Mouse (Mus musculus) kidney, postnatal 0 days (tissue): ENCODE measurements at regions not wholly inside any gene's neighbourhood (a gene's known extent, or its start where the extent isn't known, plus 50 kb on each side); places are given as distances from the start of the nearest gene placed in this dataset.

Experiments
- ATAC-seq: fragments of 200-750 bp; cut with Nextera tagmentation; replicated peaks from 2 replicates; pipeline ENCODE4 v1.8.0; 2017; ENCODE audit warnings: low read depth, moderate number of reproducible peaks, moderate TSS enrichment, moderate library complexity; ENCODE audit not compliant: low FRiP score
- DNase-seq: peaks from one replicate; pipeline ENCODE4 v3.0.0-alpha.2; 2016; ENCODE audit warnings: low spot score
- H3K27ac ChIP-seq: fragments of 300-500 bp; sonication (generic); 2 replicates; pipeline ENCODE4 v1.5.1; 2014; ENCODE audit warnings: mild to moderate bottlenecking
- H3K27me3 ChIP-seq: fragments of 300-500 bp; sonication (generic); 2 replicates; pipeline ENCODE4 v1.6.1; 2014; ENCODE audit warnings: low read length, mixed read lengths; ENCODE audit not compliant: insufficient read depth
- H3K36me3 ChIP-seq: fragments of 300-500 bp; sonication (generic); 2 replicates; pipeline ENCODE4 v1.6.1; 2014; ENCODE audit warnings: low read length, mixed read lengths; ENCODE audit not compliant: insufficient read depth
- H3K4me1 ChIP-seq: fragments of 300-500 bp; sonication (generic); replicated peaks from 2 replicates; pipeline ENCODE4 v1.6.1; 2014; ENCODE audit warnings: antibody characterized with exemption, low read length, mixed read lengths; ENCODE audit not compliant: insufficient read depth
- H3K4me2 ChIP-seq: fragments of 300-500 bp; sonication (generic); 2 replicates; pipeline ENCODE4 v1.6.1; 2014; ENCODE audit warnings: mild to moderate bottlenecking, low read length, moderate library complexity, mixed read lengths
- H3K4me3 ChIP-seq: fragments of 300-500 bp; sonication (generic); replicated peaks from 2 replicates; pipeline ENCODE4 v1.5.1; 2014; ENCODE audit warnings: low read depth, low read length
- H3K9ac ChIP-seq: fragments of 300-500 bp; sonication (generic); 2 replicates; pipeline ENCODE4 v1.6.1; 2014; ENCODE audit warnings: low read depth, low read length
- H3K9me3 ChIP-seq: fragments of 300-500 bp; sonication (generic); replicated peaks from 2 replicates; pipeline ENCODE4 v1.6.1; 2016; ENCODE audit warnings: low read length, inconsistent platforms, mixed read lengths
- CTCF ChIP-seq: IDR thresholded peaks from 2 replicates; pipeline ENCODE4 v1.5.1; 2016; ENCODE audit warnings: antibody characterized with exemption, low read depth, mild to moderate bottlenecking, moderate library complexity
- WGBS: fragments of 180-500 bp; shearing (Covaris S2); extraction: QIAGEN DNeasy Blood & Tissue Kit; methylation state at CpG from one replicate; pipeline ENCODE4 v1.1.7; 2014; 5-methylcytosine and 5-hydroxymethylcytosine counted together

GRCm38 (mm10) chr11:18749265-18750079 lies 269.3 kb downstream of the Meis1 start:
- peaks cover 18% of the 10 kb centered on the region; the same call in 1 of the 2 replicates for H3K4me1 ChIP-seq
- no peak for TF ChIP-seq CTCF
- no peak overlapping the region for H3K4me2 ChIP-seq
- no peak overlapping the region for H3K9ac ChIP-seq
- no peaks in the 10 kb centered on the region for H3K36me3 ChIP-seq
- ATAC-seq (no peak), DNase-seq (no peak)
- H3K9me3 ChIP-seq = no peaks in the 10 kb centered on the region
- 25% methylated on average over 9 of the region's 9 CpGs for WGBS
- H3K4me3 ChIP-seq = no peak overlapping the region
- no peaks in the 10 kb centered on the region for H3K27me3 ChIP-seq
- peak overlapping the region; percentile 55 for H3K27ac ChIP-seq

DNA sequence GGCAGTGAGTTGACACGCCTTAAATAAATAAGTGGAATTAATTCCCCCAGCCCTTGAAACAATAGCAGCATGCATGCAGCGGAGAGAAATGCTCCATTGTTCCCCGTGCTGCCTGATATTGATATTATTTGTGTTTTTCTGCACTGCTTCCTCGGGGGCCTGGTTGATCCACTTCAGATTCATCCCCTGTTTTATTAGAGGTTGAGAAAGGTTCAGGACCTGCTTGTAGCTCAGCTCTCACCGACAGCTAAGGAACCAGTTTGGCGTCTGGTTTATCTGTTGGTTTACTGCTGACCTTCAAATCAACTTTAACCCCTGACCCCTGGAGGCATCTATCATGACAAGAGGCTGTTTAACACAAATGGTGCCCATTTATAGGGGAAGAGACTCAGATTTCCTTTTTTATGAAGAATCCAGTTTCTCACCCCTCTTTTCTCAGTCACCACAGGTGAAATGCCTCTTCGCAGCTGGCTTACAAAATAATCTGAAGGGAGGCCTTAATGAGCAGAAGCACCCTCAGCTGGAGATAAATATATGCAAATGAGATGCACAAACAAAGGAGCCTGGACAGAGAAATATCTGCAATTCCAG lies 270.8 kb downstream of the Meis1 start:
- Histone ChIP-seq H3K27ac (peak overlapping the region; percentile 82), H3K9ac (no peak overlapping the region), H3K4me2 (no peak overlapping the region), H3K9me3 (no peaks in the 10 kb centered on the region), H3K27me3 (no peaks in the 10 kb centered on the region), H3K36me3 (no peaks in the 10 kb centered on the region), H3K4me3 (no peak overlapping the region), H3K4me1 (0 out of 2 replicates have a peak, but pooled peaks cover 18% of the 10 kb centered on the region)
- 11% methylated on average over 7 of the region's 7 CpGs for WGBS
- ATAC-seq = peak; percentile 42; the same call in 1 of the 2 replicates
- peak; percentile 77 for DNase-seq
- no peak for TF ChIP-seq CTCF

- Histone ChIP-seq H3K27ac (peak overlapping the region; percentile 82), H3K4me1 (0 out of 2 replicates have a peak, but pooled peaks cover 18% of the 10 kb centered on the region), H3K4me2 (no peak overlapping the region; the same call in 1 of the 2 replicates), H3K4me3 (no peak overlapping the region), H3K36me3 (no peaks in the 10 kb centered on the region), H3K9me3 (no peaks in the 10 kb centered on the region), H3K9ac (no peak overlapping the region), H3K27me3 (no peaks in the 10 kb centered on the region)
- 25% methylated on average over 9 of the region's 9 CpGs for WGBS
- no peak for TF ChIP-seq CTCF
- no peak for DNase-seq
- no peak for ATAC-seq
Measured at GRCm38 (mm10) chr11:18747361-18747760, 271.4 kb downstream of the Meis1 start.

DNA sequence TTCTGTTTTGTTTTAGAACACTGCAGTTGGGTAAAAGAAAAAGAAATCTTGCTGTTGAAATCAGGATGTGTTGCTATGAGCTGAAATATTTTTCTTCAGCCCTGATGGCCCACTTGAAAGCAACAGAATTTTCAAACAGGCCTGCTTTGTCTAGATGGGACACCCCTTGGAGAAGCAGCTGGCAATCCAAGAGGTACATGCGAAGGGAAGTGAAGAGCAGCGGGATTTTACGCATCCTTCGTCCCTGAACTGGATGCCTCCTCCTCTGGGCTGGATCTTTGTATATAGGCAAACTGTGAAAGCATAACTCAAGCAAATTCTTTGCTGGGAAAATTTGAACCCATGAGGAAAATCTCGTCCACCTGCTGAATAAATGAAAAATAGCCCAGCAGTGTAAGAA lies 272.3 kb downstream of the Meis1 start:
- H3K9ac ChIP-seq = no peak overlapping the region
- WGBS = 54% methylated on average over 5 of the region's 5 CpGs

GRCm38 (mm10) chr11:18745840-18746239 lies 272.9 kb downstream of the Meis1 start:
- ATAC-seq (peak; percentile 58; the same call in 1 of the 2 replicates), DNase-seq (peak; percentile 92)
- H3K4me3 ChIP-seq = 0 out of 2 replicates have a peak overlapping the region, but pooled peaks have one; percentile 1
- H3K4me1 ChIP-seq = 0 out of 2 replicates have a peak, but pooled peaks cover 18% of the 10 kb centered on the region
- H3K9ac ChIP-seq = no peak overlapping the region
- TF ChIP-seq CTCF = no peak
- 17% methylated on average over 10 of the region's 10 CpGs for WGBS
- no peaks in the 10 kb centered on the region for H3K27me3 ChIP-seq
- H3K27ac ChIP-seq = peak overlapping the region; percentile 82
- no peaks in the 10 kb centered on the region for H3K36me3 ChIP-seq
- peak overlapping the region; percentile 11 for H3K4me2 ChIP-seq
- H3K9me3 ChIP-seq = no peaks in the 10 kb centered on the region

More for the DNA sequence above, 272.3 kb downstream of the Meis1 start:
- no peak for ATAC-seq
- DNase-seq = no peak
- no peaks in the 10 kb centered on the region for H3K9me3 ChIP-seq
- H3K36me3 ChIP-seq = no peaks in the 10 kb centered on the region
- peak overlapping the region; percentile 82 for H3K27ac ChIP-seq
- H3K4me1 ChIP-seq = 0 out of 2 replicates have a peak, but pooled peaks cover 18% of the 10 kb centered on the region
- peak overlapping the region; percentile 11; the same call in 1 of the 2 replicates for H3K4me2 ChIP-seq
- no peaks in the 10 kb centered on the region for H3K27me3 ChIP-seq
- 0 out of 2 replicates have a peak overlapping the region, but pooled peaks have one; percentile 1 for H3K4me3 ChIP-seq
- no peak for TF ChIP-seq CTCF

DNA sequence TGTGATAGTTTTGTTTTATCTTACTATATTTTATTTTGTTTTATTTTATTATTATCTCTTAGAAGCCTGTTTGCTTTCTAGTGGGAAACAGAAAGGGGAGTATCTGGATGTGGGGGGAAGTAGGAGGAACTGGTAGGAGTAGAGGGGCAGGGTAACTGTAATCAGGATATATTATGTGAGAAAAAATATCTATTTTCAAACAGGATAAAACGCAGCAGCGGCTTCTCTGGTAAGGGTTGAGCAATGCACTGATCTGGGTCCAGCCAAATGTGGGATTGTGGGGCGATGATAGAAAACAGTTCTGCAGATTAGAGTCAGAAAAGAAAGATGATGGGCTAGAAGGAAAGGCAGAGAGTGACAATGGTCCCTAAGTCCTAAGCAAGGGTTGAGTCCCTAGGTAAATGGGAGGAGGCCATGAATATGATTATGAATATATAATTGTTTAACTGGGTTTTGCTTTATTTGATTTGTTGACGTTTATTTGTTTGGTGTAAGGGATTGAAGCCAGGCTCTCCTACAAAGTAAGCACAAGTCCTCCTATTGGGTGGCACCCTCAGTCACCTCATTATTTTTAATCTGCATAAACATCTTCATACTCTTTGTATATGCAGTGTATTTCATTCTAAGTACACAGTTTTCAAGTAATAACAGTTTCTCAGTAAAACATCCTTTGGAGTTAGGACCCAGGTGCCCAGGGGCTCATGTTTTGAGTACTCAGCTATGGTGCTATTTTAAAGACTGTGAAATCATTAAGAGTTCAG lies 283.7 kb downstream of the Meis1 start:
- H3K4me2 ChIP-seq = no peak overlapping the region
- no peak for ATAC-seq
- no peaks in the 10 kb centered on the region for H3K27me3 ChIP-seq
- no peaks in the 10 kb centered on the region for H3K9me3 ChIP-seq
- no peaks in the 10 kb centered on the region for H3K36me3 ChIP-seq
- no peak overlapping the region for H3K4me3 ChIP-seq
- WGBS = 88% methylated on average over 4 of the region's 4 CpGs
- DNase-seq = no peak
- H3K27ac ChIP-seq = no peak overlapping the region
- no peak for TF ChIP-seq CTCF
- H3K4me1 ChIP-seq = no peaks in the 10 kb centered on the region
- no peak overlapping the region for H3K9ac ChIP-seq
